7 mouse cellular contexts compared by ENCODE assay signal in the genomic region with DNA sequence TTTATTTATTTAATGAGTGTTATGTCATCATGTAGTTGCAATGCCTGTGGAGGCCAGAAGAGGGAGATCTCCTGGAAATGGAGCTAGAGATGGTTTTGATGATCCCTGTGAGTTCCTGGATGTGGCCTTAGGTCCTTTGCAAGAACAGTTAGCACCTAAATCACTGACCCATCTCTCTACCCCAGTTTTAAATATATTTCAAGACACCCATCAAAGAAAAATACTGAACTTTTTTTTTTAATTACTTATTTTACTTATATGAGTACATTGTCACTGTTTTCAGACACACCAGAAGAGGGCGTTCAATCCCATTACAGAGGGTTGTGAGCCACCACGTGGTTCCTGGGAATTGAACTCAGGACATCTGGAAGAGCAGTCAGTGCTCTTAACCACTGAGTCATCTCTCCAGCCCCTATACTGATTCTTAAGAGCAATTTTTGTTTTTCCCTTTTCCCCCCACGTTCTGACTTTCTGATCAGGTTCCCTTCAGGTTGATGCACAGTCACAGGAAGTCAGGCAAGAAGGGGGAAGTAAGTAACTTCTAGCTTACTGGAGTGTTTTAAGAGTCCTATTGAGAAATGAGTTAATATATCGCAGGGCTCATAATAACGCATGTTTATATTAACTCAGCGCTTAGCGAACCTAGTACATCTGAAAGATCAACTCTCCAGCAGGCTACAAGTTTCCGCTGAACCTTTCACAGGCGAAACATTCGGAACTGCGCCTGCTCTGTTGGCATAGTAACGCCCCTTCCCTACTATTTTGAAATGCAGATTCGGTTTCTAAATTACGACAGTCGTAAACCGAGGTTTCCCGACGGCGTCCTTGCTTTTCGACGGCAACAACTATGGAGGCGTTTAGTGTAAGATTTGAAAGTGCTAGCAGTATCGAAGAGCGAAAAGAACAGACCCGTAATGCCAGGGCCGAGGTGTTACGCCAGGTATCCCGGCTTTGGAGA. TPM values are rescaled to one million over a fixed set of nuclear protein-coding genes. Genes with fewer than 3 reads are reported as not detected.
DNase-seq lines count a peak whose midpoint lies in the region; ATAC-seq lines count a peak whose summit lies in the region.

A gene (plus strand): TSS at position 342 of the 958 bp plus-strand sequence.

- no peaks in the 10 kb centered on the region for H3K27me3 ChIP-seq in intestine, embryonic 16.5 days (replicated peaks; ENCODE audit: control insufficient read depth, insufficient read depth, low read length)
- no peaks in the 10 kb centered on the region for H3K27me3 ChIP-seq in midbrain, embryonic 11.5 days (ENCODE audit: control insufficient read depth, insufficient read depth, low read length)

- no peaks in the 10 kb centered on the region for H3K9me3 ChIP-seq in intestine, embryonic 16.5 days (ENCODE audit: control insufficient read depth, low read length)
- no peaks in the 10 kb centered on the region for H3K9me3 ChIP-seq in midbrain, embryonic 11.5 days (ENCODE audit: control insufficient read depth, low read length)

- peak; percentile 96 for ATAC-seq in intestine, embryonic 16.5 days
- peak; percentile 94 for ATAC-seq in midbrain, embryonic 11.5 days (ENCODE audit: low FRiP score)

- DNase-seq in adrenal gland, postnatal 10 days: peak; percentile 84
- DNase-seq in embryo, embryonic 9.5 days (ENCODE audit: extremely low spot score): peak; percentile 82
- DNase-seq in gastrocnemius, postnatal 4 days (ENCODE audit: low spot score in 2 of 2): peak; percentile 47 to 71
- DNase-seq in left cerebral cortex, postnatal 36 days (ENCODE audit: low spot score in 2 of 2): peak; percentile 82 to 83
- DNase-seq in midbrain, embryonic 11.5 days (ENCODE audit: low spot score, missing footprints): peak; percentile 95
- peak; percentile 87 for DNase-seq in skeletal muscle tissue, adult 2 months (ENCODE audit: low read depth, low spot score)

- no peaks in the 10 kb centered on the region for H3K4me1 ChIP-seq in intestine, embryonic 16.5 days (ENCODE audit: control insufficient read depth, insufficient read depth, low read length)
- no peaks in the 10 kb centered on the region for H3K4me1 ChIP-seq in midbrain, embryonic 11.5 days (ENCODE audit: control insufficient read depth, insufficient read depth, low read length)

- peak within 1 kb of the TSS; percentile 64 for H3K4me3 ChIP-seq in intestine, embryonic 16.5 days (ENCODE audit: low read length)
- H3K4me3 ChIP-seq in midbrain, embryonic 11.5 days (ENCODE audit: low read depth, low read length): peak within 1 kb of the TSS; percentile 59

- H3K27ac ChIP-seq in intestine, embryonic 16.5 days (ENCODE audit: low read length): peak within 1 kb of the TSS; percentile 86
- no peak within 1 kb of the TSS for H3K27ac ChIP-seq in midbrain, embryonic 11.5 days (ENCODE audit: low read depth, low read length)

- peak within 1 kb of the TSS; percentile 61 for H3K4me2 ChIP-seq in intestine, embryonic 16.5 days (ENCODE audit: low read depth, low read length)
- H3K4me2 ChIP-seq in midbrain, embryonic 11.5 days: peak within 1 kb of the TSS; percentile 61

- intact Hi-C loops in left cerebral cortex, postnatal 36 days (cut with DNase I): loop anchor here (5.0 kb wide), 1 partner anchor 904 kb away; a partner anchor contains a TSS

- H3K36me3 ChIP-seq in intestine, embryonic 16.5 days (ENCODE audit: control insufficient read depth, insufficient read depth, low read length): no peaks in the 10 kb centered on the region
- no peaks in the 10 kb centered on the region for H3K36me3 ChIP-seq in midbrain, embryonic 11.5 days (ENCODE audit: control insufficient read depth, insufficient read depth, low read length)

- WGBS in intestine, embryonic 16.5 days: under 1% methylated on average over 28 of the region's 28 CpGs
- under 1% methylated on average over 28 of the region's 28 CpGs for WGBS in midbrain, embryonic 11.5 days

- peak within 1 kb of the TSS; percentile 66 for H3K9ac ChIP-seq in intestine, embryonic 16.5 days (ENCODE audit: low read depth, low read length)
- H3K9ac ChIP-seq in midbrain, embryonic 11.5 days (ENCODE audit: low read length): peak within 1 kb of the TSS; percentile 79

RNA-seq across cellular contexts. Expression of the gene that starts here (rescaled TPM):
- 10 to 100 TPM; 21.3 to 29.5 TPM for total RNA-seq in adrenal gland, postnatal 10 days (2021)
- total RNA-seq in gastrocnemius, postnatal 4 days (2021): 10 to 100 TPM; 16.9 to 21.3 TPM
- polyA plus RNA-seq in intestine, embryonic 16.5 days (2015; fragmentation: Nextera tagmentation; extraction: Ambion mirVana): 8.0 and 9.1 TPM in 2 replicates
- total RNA-seq in left cerebral cortex, postnatal 36 days (2021): 10 to 100 TPM; 13.6 to 22.5 TPM
- polyA plus RNA-seq in midbrain, embryonic 11.5 days (2014; fragmentation: Nextera tagmentation; extraction: Ambion mirVana): 13.9 and 15.7 TPM in 2 replicates
